Mouse (Mus musculus): Measurements from ENCODE around the gene March9.

DNA sequence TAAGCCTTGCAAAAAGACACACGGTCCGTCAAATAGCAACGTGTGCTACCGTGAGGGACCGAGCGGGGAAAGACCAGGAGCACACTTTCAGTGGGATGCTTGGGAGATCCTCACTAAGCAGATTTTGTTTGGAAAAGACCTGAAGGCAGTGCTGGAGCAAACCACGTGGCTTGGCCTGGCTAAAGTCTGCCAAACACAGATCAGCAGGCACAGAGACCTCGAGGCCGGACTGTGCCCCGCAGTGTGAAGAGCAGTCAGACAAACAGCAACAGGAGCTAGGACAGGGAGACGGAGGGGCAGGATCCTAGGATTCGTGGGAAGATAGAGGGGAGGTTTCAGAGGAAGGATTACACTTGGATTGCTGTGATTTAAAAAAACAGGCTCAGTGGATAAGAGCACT lies 23.7 kb downstream of the March9 start:
- no peak for TF ChIP-seq CTCF (IDR thresholded peaks at IDR 0.05; ENCODE audit: low read depth)
- no peak for TF ChIP-seq EP300 (IDR thresholded peaks at IDR 0.05; ENCODE audit: low read depth)
